Mouse (Mus musculus): Measurements from ENCODE around the gene Trank1.

Trank1 gene

GRCm38 (mm10) chr9:111311031-111311842 lies at the start of gene Trank1:
Trank1 (plus strand) TSS chr9:111311739.
- peak in 1 of 2 experiments; percentile 53 for DNase-seq (ENCODE audit: low spot score in 2 of 2)

- no peak for DNase-seq (ENCODE audit: low spot score in 2 of 2)
These were observed 43.5 kb upstream of the Trank1 start for GRCm38 (mm10) chr9:111267998-111268397.

- DNase-seq (ENCODE audit: low spot score in 2 of 2) = no peak
These were observed 40.9 kb upstream of the Trank1 start for GRCm38 (mm10) chr9:111270606-111271005.

GRCm38 (mm10) chr9:111271056-111271433 lies 40.5 kb upstream of the Trank1 start:
- no peak for DNase-seq (ENCODE audit: low spot score in 2 of 2)

GRCm38 (mm10) chr9:111271434-111272160 lies 39.9 kb upstream of the Trank1 start, which contains the start of the genes Mlh1 and Epm2aip1:
Mlh1 (minus strand) TSS chr9:111271791.
Epm2aip1 (plus strand) TSS chr9:111271929.
- peak; percentile 99 for DNase-seq (ENCODE audit: low spot score in 2 of 2)

- peak in 1 of 2 experiments; percentile 31 for DNase-seq (ENCODE audit: low spot score in 2 of 2)
These were observed 39.2 kb upstream of the Trank1 start for GRCm38 (mm10) chr9:111272356-111272755.

- no peak for DNase-seq (ENCODE audit: low spot score in 2 of 2)
These were observed 38.3 kb upstream of the Trank1 start for GRCm38 (mm10) chr9:111272996-111273785.

GRCm38 (mm10) chr9:111273958-111274357 lies 37.6 kb upstream of the Trank1 start:
- DNase-seq (ENCODE audit: low spot score in 2 of 2) = no peak

- no peak for DNase-seq (ENCODE audit: low spot score in 2 of 2)
These were observed 36.4 kb upstream of the Trank1 start for GRCm38 (mm10) chr9:111275156-111275555.

GRCm38 (mm10) chr9:111285061-111285460 lies 26.5 kb upstream of the Trank1 start:
- no peak for DNase-seq (ENCODE audit: low spot score in 2 of 2)

GRCm38 (mm10) chr9:111285676-111286075 lies 25.9 kb upstream of the Trank1 start:
- no peak for DNase-seq (ENCODE audit: low spot score in 2 of 2)

GRCm38 (mm10) chr9:111286468-111286867 lies 25.1 kb upstream of the Trank1 start:
- no peak for DNase-seq (ENCODE audit: low spot score in 2 of 2)

GRCm38 (mm10) chr9:111287956-111288355 lies 23.6 kb upstream of the Trank1 start:
- DNase-seq (ENCODE audit: low spot score in 2 of 2) = no peak

- no peak for DNase-seq (ENCODE audit: low spot score in 2 of 2)
These were observed 22.2 kb upstream of the Trank1 start for GRCm38 (mm10) chr9:111289294-111289831.

GRCm38 (mm10) chr9:111289832-111290339 lies 21.7 kb upstream of the Trank1 start:
- peak; percentile 95 to 98 for DNase-seq (ENCODE audit: low spot score in 2 of 2)

- DNase-seq (ENCODE audit: low spot score in 2 of 2) = no peak
These were observed 20.9 kb upstream of the Trank1 start for GRCm38 (mm10) chr9:111290539-111291100.

- no peak for DNase-seq (ENCODE audit: low spot score in 2 of 2)
These were observed 18.3 kb upstream of the Trank1 start for GRCm38 (mm10) chr9:111293234-111293633.

GRCm38 (mm10) chr9:111294911-111295310 lies 16.6 kb upstream of the Trank1 start:
- DNase-seq (ENCODE audit: low spot score in 2 of 2) = no peak

- no peak for DNase-seq (ENCODE audit: low spot score in 2 of 2)
These were observed 16.2 kb upstream of the Trank1 start for GRCm38 (mm10) chr9:111295323-111295722.

- DNase-seq (ENCODE audit: low spot score in 2 of 2) = no peak
These were observed 15.1 kb upstream of the Trank1 start for GRCm38 (mm10) chr9:111296433-111296832.

GRCm38 (mm10) chr9:111298606-111299005 lies 12.9 kb upstream of the Trank1 start:
- DNase-seq (ENCODE audit: low spot score in 2 of 2) = no peak

Measured in frontal cortex, postnatal 36 days (tissue).